Mouse (Mus musculus) lung, postnatal 0 days (tissue): Measurements from ENCODE around the gene Colgalt1.

Source experiments
- CTCF ChIP-seq: IDR thresholded peaks from 2 replicates; pipeline ENCODE4 v1.5.1; 2016; ENCODE audit warnings: antibody characterized with exemption, mild to moderate bottlenecking
- EP300 ChIP-seq: IDR thresholded peaks from 2 replicates; pipeline ENCODE4 v1.6.1; 2016; ENCODE audit warnings: antibody characterized with exemption, mild to moderate bottlenecking, control low read depth

- TF ChIP-seq EP300 (no peak), CTCF (no peak)
These were observed 2.6 kb downstream of the Colgalt1 start for GRCm38 (mm10) chr8:71613418-71613817.
